Mouse (Mus musculus) adrenal gland, adult (tissue): ENCODE data around the gene Haus3.

Experiments used
- DNase-seq, 2 experiments: peaks; one replicate each; pipeline ENCODE4 v3.0.0; 2022 to 2023; ENCODE audit warnings: low spot score in 1 of 2; ENCODE audit not compliant: inconsistent age in 2 of 2

Haus3 gene

GRCm38 (mm10) chr5:34119121-34119856 is 50.0 kb downstream of the Haus3 start:
- no peak for DNase-seq

- peak; percentile 4 to 65 for DNase-seq
Observed at GRCm38 (mm10) chr5:34105681-34106080, 63.6 kb downstream of the Haus3 start.
